Mouse (Mus musculus) left cerebral cortex, adult 2 months (tissue): Measurements from ENCODE around the gene Tns2. TPM values are rescaled to one million over a fixed set of nuclear protein-coding genes. Genes with fewer than 3 reads are reported as not detected.

Experiments
- DNase-seq, 2 experiments: peaks; one replicate each; pipeline ENCODE4 v3.0.0; 2021 to 2022; ENCODE audit warnings: low spot score in 2 of 2, mixed read lengths in 1 of 2; ENCODE audit errors: extremely low spot score in 1 of 2
- H3K27ac ChIP-seq: fragments of 200-600 bp; 2 replicates; pipeline ENCODE4 v1.8.1; 2022
- H3K4me3 ChIP-seq: fragments of 200-600 bp; 2 replicates; pipeline ENCODE4 v1.8.1; 2022
- CTCF ChIP-seq: fragments of 200-600 bp; IDR thresholded peaks from 2 replicates; pipeline ENCODE4 v1.8.1; 2022; ENCODE audit warnings: antibody characterized with exemption, mild to moderate bottlenecking, moderate library complexity
- intact Hi-C: fragments of 180-260 bp; cut with DNase I; formaldehyde crosslinking; loops from one replicate; pipeline ENCODE4 v1.15.1; 2025
- total RNA-seq, 2 experiments: library from RNA; stranded (reverse); gene quantifications; 2 replicates each; pipeline ENCODE4 v1.2.3; 2021

Gene Tns2
- total RNA-seq, 2 experiments from 2014 or later: 16.4 to 22.8 TPM

GRCm38 (mm10) chr15:102113674-102114073 is 13.5 kb downstream of the Tns2 start:
- TF ChIP-seq CTCF: no peak
- Histone ChIP-seq H3K27ac (no peak overlapping the region), H3K4me3 (no peak overlapping the region)
- intact Hi-C loops: no loop called here
- DNase-seq: no peak

GRCm38 (mm10) chr15:102114651-102115260 is 14.5 kb downstream of the Tns2 start:
- TF ChIP-seq CTCF: no peak
- DNase-seq: no peak
- H3K4me3 ChIP-seq: no peak overlapping the region
- intact Hi-C loops: no loop called here
- H3K27ac ChIP-seq: no peak overlapping the region

GRCm38 (mm10) chr15:102115731-102116231 is 15.6 kb downstream of the Tns2 start:
- DNase-seq: no peak
- no peak overlapping the region for H3K4me3 ChIP-seq
- intact Hi-C loops: no loop called here
- H3K27ac ChIP-seq: no peak overlapping the region
- no peak for TF ChIP-seq CTCF

- Histone ChIP-seq H3K4me3 (no peak overlapping the region), H3K27ac (no peak overlapping the region)
- DNase-seq: no peak
- TF ChIP-seq CTCF: no peak
- intact Hi-C loops: no loop called here
Measured at GRCm38 (mm10) chr15:102116753-102117415, 16.7 kb downstream of the Tns2 start.

- Histone ChIP-seq H3K4me3 (no peak overlapping the region), H3K27ac (no peak overlapping the region)
- peak; percentile 43 for TF ChIP-seq CTCF
- no peak for DNase-seq
- intact Hi-C loops: no loop called here
Measured at GRCm38 (mm10) chr15:102117461-102118443, 17.5 kb downstream of the Tns2 start.

- Histone ChIP-seq H3K27ac (no peak overlapping the region), H3K4me3 (no peak overlapping the region)
- no peak for TF ChIP-seq CTCF
- intact Hi-C loops: no loop called here
- no peak for DNase-seq
Measured at GRCm38 (mm10) chr15:102118591-102118990, 18.4 kb downstream of the Tns2 start.

GRCm38 (mm10) chr15:102119121-102119830 is 19.1 kb downstream of the Tns2 start:
- Histone ChIP-seq H3K4me3 (no peak overlapping the region), H3K27ac (no peak overlapping the region)
- intact Hi-C loops: no loop called here
- DNase-seq: no peak
- TF ChIP-seq CTCF: no peak

- no peak for TF ChIP-seq CTCF
- H3K27ac ChIP-seq: no peak overlapping the region
- intact Hi-C loops: no loop called here
Measured at GRCm38 (mm10) chr15:102119831-102120170, 19.6 kb downstream of the Tns2 start.

GRCm38 (mm10) chr15:102120530-102120929 is 20.3 kb downstream of the Tns2 start:
- intact Hi-C loops: no loop called here
- no peak for TF ChIP-seq CTCF
- Histone ChIP-seq H3K27ac (no peak overlapping the region), H3K4me3 (no peak overlapping the region)
- DNase-seq: no peak

More at GRCm38 (mm10) chr15:102119831-102120170, 19.6 kb downstream of the Tns2 start:
- DNase-seq: no peak
- no peak overlapping the region for H3K4me3 ChIP-seq

GRCm38 (mm10) chr15:102126303-102126702 is 26.1 kb downstream of the Tns2 start:
- H3K27ac ChIP-seq: no peak overlapping the region
- TF ChIP-seq CTCF: no peak
- no peak for DNase-seq
- no peak overlapping the region for H3K4me3 ChIP-seq
- intact Hi-C loops: no loop called here

- H3K4me3 ChIP-seq: no peak overlapping the region
- no peak for TF ChIP-seq CTCF
- DNase-seq: no peak
- intact Hi-C loops: no loop called here
- H3K27ac ChIP-seq: no peak overlapping the region
Measured at GRCm38 (mm10) chr15:102133314-102133713, 33.1 kb downstream of the Tns2 start.

- Histone ChIP-seq H3K4me3 (peak overlapping the region; percentile 74; the same call in 1 of the 2 replicates), H3K27ac (no peak overlapping the region)
- DNase-seq: no peak
- TF ChIP-seq CTCF: no peak
- intact Hi-C loops: no loop called here
Measured at GRCm38 (mm10) chr15:102134709-102135108, 34.5 kb downstream of the Tns2 start.
